Mouse (Mus musculus): ENCODE data around the gene Fam118a. TPM values are rescaled to one million over a fixed set of nuclear protein-coding genes. Genes with fewer than 3 reads are reported as not detected.
"Not testable (repeated sequence)": the region's sequence is repeated elsewhere in the genome, so short reads cannot be mapped to it uniquely, and the experiment has no call there.

The Fam118a gene
- polyA plus RNA-seq, 1 experiment: 21.4 TPM

DNA sequence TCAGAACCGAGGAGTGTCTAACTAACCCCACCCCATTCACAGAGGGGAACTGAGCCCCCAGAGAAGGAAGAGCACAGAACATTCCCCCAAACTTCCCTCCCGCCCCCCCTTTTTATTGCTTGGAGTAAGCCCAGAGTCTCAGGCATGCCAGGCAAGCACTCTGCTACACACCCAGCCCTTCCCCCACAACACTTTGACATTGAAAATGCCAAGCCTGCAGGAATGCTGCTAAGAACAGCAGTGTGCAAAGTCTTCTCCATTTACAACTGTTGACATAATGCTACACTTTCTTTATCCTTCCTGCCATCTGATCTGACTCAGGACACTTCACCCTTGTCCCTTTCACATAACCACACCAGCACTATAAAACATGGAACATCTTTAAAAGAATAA is 16.1 kb upstream of the Fam118a start:
- Histone ChIP-seq H3K4me3 (ENCODE audit: low read depth, low read length) (peak overlapping the region; percentile 35), H3K36me3 (ENCODE audit: control insufficient read depth, insufficient read depth, low read length) (no peaks in the 10 kb centered on the region), H3K27ac (ENCODE audit: insufficient read depth, low read depth, low read length) (peak overlapping the region; percentile 97), H3K4me1 (ENCODE audit: control insufficient read depth, insufficient read depth, insufficient read length, low read length) (peaks cover 8% of the 10 kb centered on the region; the same call in 1 of the 2 replicates), H3K27me3 (ENCODE audit: control insufficient read depth, insufficient read depth, low read length) (no peaks in the 10 kb centered on the region)
- 23% methylated on average over 2 of the region's 2 CpGs for WGBS
- no peak for TF ChIP-seq CTCF (IDR thresholded peaks at IDR 0.05; ENCODE audit: extremely low read depth, insufficient read length, insufficient replicate concordance, low read depth, low read length)

DNA sequence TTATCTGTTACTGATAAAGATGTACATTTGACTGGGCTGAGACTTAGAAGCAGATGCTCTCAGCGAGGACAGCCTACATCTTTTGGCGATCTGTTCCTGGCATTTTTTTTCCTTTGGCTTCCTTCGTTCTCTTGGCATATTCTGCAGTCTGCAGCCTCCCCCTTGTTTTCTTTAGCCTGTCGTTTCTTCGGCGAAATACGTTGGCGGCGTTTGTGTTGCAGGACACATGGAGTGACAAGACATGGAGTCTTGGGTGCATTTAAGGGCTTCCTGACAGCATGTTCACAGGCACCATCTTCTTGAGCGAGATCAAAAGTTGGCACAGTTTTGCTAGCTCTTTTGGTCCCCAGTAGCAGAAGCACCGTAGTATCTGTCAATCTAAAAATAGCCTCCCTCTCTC is 13.0 kb upstream of the Fam118a start:
- Histone ChIP-seq H3K4me3 (ENCODE audit: low read depth, low read length) (no peak overlapping the region), H3K36me3 (ENCODE audit: control insufficient read depth, insufficient read depth, low read length) (no peaks in the 10 kb centered on the region), H3K27ac (ENCODE audit: insufficient read depth, low read depth, low read length) (no peak overlapping the region), H3K27me3 (ENCODE audit: control insufficient read depth, insufficient read depth, low read length) (no peaks in the 10 kb centered on the region), H3K4me1 (ENCODE audit: control insufficient read depth, insufficient read depth, insufficient read length, low read length) (peaks cover 10% of the 10 kb centered on the region; the same call in 1 of the 2 replicates)
- no peak for TF ChIP-seq POLR2A (IDR thresholded peaks at IDR 0.05; ENCODE audit: low read depth, low read length)
- TF ChIP-seq CTCF (IDR thresholded peaks at IDR 0.05; ENCODE audit: extremely low read depth, insufficient read length, insufficient replicate concordance, low read depth, low read length): no peak
- 87% methylated on average over 11 of the region's 11 CpGs for WGBS

DNA sequence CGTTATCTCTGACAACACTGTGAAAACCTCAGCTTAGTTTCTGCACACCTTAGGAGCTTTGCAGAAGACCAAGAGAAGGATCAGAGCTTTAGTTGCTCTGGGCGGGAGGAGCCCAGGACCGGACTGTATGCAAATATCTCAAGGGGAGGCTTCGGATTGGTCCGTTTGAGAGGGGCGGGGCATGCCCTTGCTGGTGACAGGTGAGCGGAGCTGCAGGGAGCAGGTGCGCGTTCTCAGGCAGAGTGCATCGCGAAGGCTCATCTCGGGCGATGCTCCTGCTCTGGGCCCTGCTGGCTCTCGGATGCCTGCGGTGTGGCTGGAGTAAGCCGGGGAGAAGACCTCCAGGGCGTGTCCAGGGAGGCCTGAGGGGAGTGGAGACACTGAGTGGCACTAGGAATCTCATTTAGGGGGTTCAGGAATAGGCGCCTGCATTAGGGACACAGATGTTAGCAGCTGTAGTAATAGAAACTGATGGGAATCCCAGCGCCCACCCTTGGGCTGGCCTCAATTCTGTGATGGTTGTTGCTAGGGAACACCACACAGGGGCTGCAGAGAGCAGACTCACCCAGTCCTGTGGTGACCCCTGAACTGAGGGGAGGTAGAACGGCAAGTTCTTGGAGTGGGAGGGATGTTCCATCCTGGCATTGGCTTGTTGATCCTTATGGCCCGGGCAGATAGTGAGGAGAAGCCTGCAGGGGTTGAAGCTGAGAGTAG is 11.6 kb upstream of the Fam118a start, which contains the start of gene Upk3a:
Upk3a (plus strand) TSS at position 191 of the 714 bp plus-strand sequence.
- TF ChIP-seq CTCF (IDR thresholded peaks at IDR 0.05; ENCODE audit: extremely low read depth, insufficient read length, insufficient replicate concordance, low read depth, low read length): no peak
- no peak for TF ChIP-seq POLR2A (IDR thresholded peaks at IDR 0.05; ENCODE audit: low read depth, low read length)
- 11% methylated on average over 21 of the region's 21 CpGs for WGBS
- no peaks in the 10 kb centered on the region for H3K27me3 ChIP-seq (ENCODE audit: control insufficient read depth, insufficient read depth, low read length)
- peaks cover 11% of the 10 kb centered on the region; the same call in 1 of the 2 replicates for H3K4me1 ChIP-seq (ENCODE audit: control insufficient read depth, insufficient read depth, insufficient read length, low read length)
- no peaks in the 10 kb centered on the region for H3K36me3 ChIP-seq (ENCODE audit: control insufficient read depth, insufficient read depth, low read length)
- no peak within 1 kb of the TSS for H3K27ac ChIP-seq (ENCODE audit: insufficient read depth, low read depth, low read length)
- no peak within 1 kb of the TSS for H3K4me3 ChIP-seq (ENCODE audit: low read depth, low read length)

GRCm38 (mm10) chr15:85022211-85022610 is 6.5 kb upstream of the Fam118a start:
- no peaks in the 10 kb centered on the region for H3K27me3 ChIP-seq (ENCODE audit: control insufficient read depth, insufficient read depth, low read length)
- no peak overlapping the region for H3K4me3 ChIP-seq (ENCODE audit: low read depth, low read length)
- WGBS: 77% methylated on average over 4 of the region's 4 CpGs
- H3K4me1 ChIP-seq (ENCODE audit: control insufficient read depth, insufficient read depth, insufficient read length, low read length): peaks cover 9% of the 10 kb centered on the region; the same call in 1 of the 2 replicates
- TF ChIP-seq CTCF (IDR thresholded peaks at IDR 0.05; ENCODE audit: extremely low read depth, insufficient read length, insufficient replicate concordance, low read depth, low read length) (no peak), POLR2A (IDR thresholded peaks at IDR 0.05; ENCODE audit: low read depth, low read length) (no peak)
- no peak overlapping the region for H3K27ac ChIP-seq (ENCODE audit: insufficient read depth, low read depth, low read length)
- no peaks in the 10 kb centered on the region for H3K36me3 ChIP-seq (ENCODE audit: control insufficient read depth, insufficient read depth, low read length)

- H3K27ac ChIP-seq (ENCODE audit: insufficient read depth, low read depth, low read length): no peak overlapping the region
- H3K4me3 ChIP-seq (ENCODE audit: low read depth, low read length): no peak overlapping the region
- TF ChIP-seq POLR2A (IDR thresholded peaks at IDR 0.05; ENCODE audit: low read depth, low read length): no peak
- TF ChIP-seq CTCF (IDR thresholded peaks at IDR 0.05; ENCODE audit: extremely low read depth, insufficient read length, insufficient replicate concordance, low read depth, low read length): no peak
- H3K36me3 ChIP-seq (ENCODE audit: control insufficient read depth, insufficient read depth, low read length): no peaks in the 10 kb centered on the region
- no peaks in the 10 kb centered on the region for H3K27me3 ChIP-seq (ENCODE audit: control insufficient read depth, insufficient read depth, low read length)
- H3K4me1 ChIP-seq (ENCODE audit: control insufficient read depth, insufficient read depth, insufficient read length, low read length): peaks cover 16% of the 10 kb centered on the region; the same call in 1 of the 2 replicates
- WGBS: 81% methylated on average over 4 of the region's 4 CpGs
These were observed 2.6 kb upstream of the Fam118a start for GRCm38 (mm10) chr15:85026197-85026596.

GRCm38 (mm10) chr15:85027740-85028139 is 1.0 kb upstream of the Fam118a start:
- Histone ChIP-seq H3K27me3 (ENCODE audit: control insufficient read depth, insufficient read depth, low read length) (no peaks in the 10 kb centered on the region), H3K4me3 (ENCODE audit: low read depth, low read length) (no peak overlapping the region), H3K36me3 (ENCODE audit: control insufficient read depth, insufficient read depth, low read length) (no peaks in the 10 kb centered on the region), H3K4me1 (ENCODE audit: control insufficient read depth, insufficient read depth, insufficient read length, low read length) (peaks cover 21% of the 10 kb centered on the region; the same call in 1 of the 2 replicates), H3K27ac (ENCODE audit: insufficient read depth, low read depth, low read length) (peak overlapping the region; percentile 69; the same call in 1 of the 2 replicates)
- TF ChIP-seq CTCF (IDR thresholded peaks at IDR 0.05; ENCODE audit: extremely low read depth, insufficient read length, insufficient replicate concordance, low read depth, low read length) (no peak), POLR2A (IDR thresholded peaks at IDR 0.05; ENCODE audit: low read depth, low read length) (no peak)
- WGBS: 30% methylated on average over 4 of the region's 4 CpGs

- not testable (repeated sequence) for H3K27me3 ChIP-seq (ENCODE audit: control insufficient read depth, insufficient read depth, low read length); H3K36me3 ChIP-seq (ENCODE audit: control insufficient read depth, insufficient read depth, low read length)
- peaks cover 26% of the 10 kb centered on the region; the same call in 1 of the 2 replicates for H3K4me1 ChIP-seq (ENCODE audit: control insufficient read depth, insufficient read depth, insufficient read length, low read length)
- peak overlapping the region; percentile 98 for H3K27ac ChIP-seq (ENCODE audit: insufficient read depth, low read depth, low read length)
- peak overlapping the region; percentile 28 for H3K4me3 ChIP-seq (ENCODE audit: low read depth, low read length)
- 19% methylated on average over 1 of the region's 1 CpGs for WGBS
These were observed 1.9 kb downstream of the Fam118a start for GRCm38 (mm10) chr15:85030643-85031042.

Data from small intestine, adult 2 months (tissue).